Mouse (Mus musculus) kidney, adult 2 months (tissue): ENCODE results near the gene Elp5.

Source experiments
- CTCF ChIP-seq: fragments of 200-500 bp; conservative IDR thresholded peaks from 2 replicates; pipeline ENCODE4 v1.5.1; 2011; ENCODE audit warnings: low read depth, mild to moderate bottlenecking, control low read depth, low read length, moderate library complexity, mixed read lengths; ENCODE audit not compliant: insufficient read depth, insufficient read length
- POLR2A ChIP-seq: fragments of 200-500 bp; IDR thresholded peaks from one replicate; pipeline ENCODE4 v1.6.1; 2011; ENCODE audit warnings: low read depth, low read length, control low read depth

DNA sequence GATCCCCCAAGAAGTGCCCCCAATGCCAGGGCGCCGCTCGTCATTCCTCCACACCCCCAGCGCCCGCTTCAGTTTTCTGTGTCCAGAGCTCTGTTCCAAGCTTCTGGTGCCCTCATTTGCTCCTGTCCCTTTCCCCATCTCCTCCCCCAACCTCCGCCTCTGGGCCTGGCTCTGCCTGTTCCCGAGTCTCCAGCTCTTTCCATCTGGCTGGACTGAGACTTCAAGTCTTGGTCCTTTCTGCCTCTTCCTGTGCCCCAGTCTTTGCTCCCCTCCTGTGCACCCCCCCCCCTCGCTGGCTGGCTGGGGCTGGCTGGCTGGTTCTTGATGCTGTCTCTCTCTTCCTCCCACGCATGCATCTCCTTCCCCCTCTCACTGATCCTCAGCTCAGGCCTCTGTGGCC, 45.1 kb upstream of the Elp5 start:
- TF ChIP-seq CTCF = no peak
- no peak for TF ChIP-seq POLR2A
